Mouse (Mus musculus): Measurements from ENCODE around the gene Slc35f3.

DNA sequence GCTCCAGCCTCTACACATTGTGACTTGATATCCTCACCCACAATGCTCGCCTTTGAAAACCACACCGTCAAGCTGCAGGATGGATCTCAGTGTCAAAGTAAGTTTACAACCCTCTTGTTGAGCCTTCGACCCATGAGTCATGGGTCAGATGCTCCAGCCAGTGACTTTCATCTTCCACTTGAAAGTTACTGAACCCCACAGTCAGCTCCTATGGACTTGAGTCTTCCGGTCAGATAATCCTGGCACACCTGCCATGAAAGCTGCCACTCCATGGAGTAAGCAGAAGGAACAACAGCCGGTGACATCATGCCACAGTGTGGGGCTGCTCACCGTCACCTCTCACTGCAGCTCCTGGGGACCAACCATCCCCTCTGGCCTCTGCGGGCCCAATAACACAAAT is 82.9 kb downstream of the Slc35f3 start:
- no peak for TF ChIP-seq CTCF (IDR thresholded peaks at IDR 0.05; ENCODE audit: control insufficient read depth, insufficient read depth, insufficient read length)
- no peak for TF ChIP-seq FOSL1 (IDR thresholded peaks at IDR 0.05; ENCODE audit: insufficient read depth, low read length, poor library complexity, severe bottlenecking)
- TF ChIP-seq MYOD1 (IDR thresholded peaks at IDR 0.05; ENCODE audit: control insufficient read depth, insufficient read length, low read depth): no peak

Data from C2C12 (cell line).